16 mouse cellular contexts compared by ENCODE assay signal in genomic region chr8:117015670-117016069, GRCm38 (mm10).
"Had no signal": no experiment of that assay in that cellular context is flagged by ENCODE, and none has a peak within 500 bp of the region (broad histone marks: within the 10 kb centered on the region; RNA-seq: fewer than 3 reads in every experiment).

No protein-coding gene starts in this region.

- DNase-seq: lung, adult 18-20 months; lung, embryonic 14.5 days; lung, postnatal 10 days; lung, postnatal 4 days; retina, postnatal 1 day; right cerebral cortex, adult 18-20 months; right cerebral cortex, postnatal 25 days; right cerebral cortex, postnatal 4 days; spleen, adult 18-20 months; thymus, adult 2 months; thymus, postnatal 25 days; thymus, postnatal 4 days had no signal

- H3K36me3 ChIP-seq: midbrain, embryonic 10.5 days; midbrain, embryonic 13.5 days; neural tube, embryonic 12.5 days had no signal

- H3K9ac ChIP-seq: liver, embryonic 14.5 days; lung, embryonic 14.5 days; midbrain, embryonic 13.5 days; neural tube, embryonic 12.5 days had no signal

- H3K4me1 ChIP-seq: midbrain, embryonic 13.5 days; neural tube, embryonic 12.5 days had no signal

- H3K4me2 ChIP-seq: lung, embryonic 14.5 days; midbrain, embryonic 13.5 days; neural tube, embryonic 12.5 days had no signal

- ATAC-seq: midbrain, embryonic 13.5 days had no signal

- H3K9me3 ChIP-seq: midbrain, embryonic 10.5 days; midbrain, embryonic 13.5 days; neural tube, embryonic 12.5 days had no signal

- H3K27me3 ChIP-seq: midbrain, embryonic 13.5 days; neural tube, embryonic 12.5 days had no signal

- H3K4me3 ChIP-seq: midbrain, embryonic 10.5 days; midbrain, embryonic 13.5 days; neural tube, embryonic 12.5 days had no signal

- H3K27ac ChIP-seq: liver, embryonic 14.5 days; midbrain, embryonic 10.5 days; midbrain, embryonic 13.5 days; neural tube, embryonic 12.5 days had no signal
